Mouse (Mus musculus) heart, adult 8-10 months (tissue): Measurements from ENCODE around the gene Mier2. TPM values are rescaled to one million over a fixed set of nuclear protein-coding genes. Genes with fewer than 3 reads are reported as not detected.
A peak's percentile ranks its signal among the peaks of the same experiment; 100 is the strongest.

Experiments
- DNase-seq: peaks from one replicate; pipeline ENCODE4 v3.0.0; 2022; ENCODE audit warnings: low spot score
- total RNA-seq, 4 experiments: library from RNA; stranded (reverse); gene quantifications; 2 replicates each; pipeline ENCODE4 v1.2.4; 2022

The Mier2 gene
- 10 to 100 TPM; 10.6 to 17.6 (median 15.3) TPM for total RNA-seq

DNA sequence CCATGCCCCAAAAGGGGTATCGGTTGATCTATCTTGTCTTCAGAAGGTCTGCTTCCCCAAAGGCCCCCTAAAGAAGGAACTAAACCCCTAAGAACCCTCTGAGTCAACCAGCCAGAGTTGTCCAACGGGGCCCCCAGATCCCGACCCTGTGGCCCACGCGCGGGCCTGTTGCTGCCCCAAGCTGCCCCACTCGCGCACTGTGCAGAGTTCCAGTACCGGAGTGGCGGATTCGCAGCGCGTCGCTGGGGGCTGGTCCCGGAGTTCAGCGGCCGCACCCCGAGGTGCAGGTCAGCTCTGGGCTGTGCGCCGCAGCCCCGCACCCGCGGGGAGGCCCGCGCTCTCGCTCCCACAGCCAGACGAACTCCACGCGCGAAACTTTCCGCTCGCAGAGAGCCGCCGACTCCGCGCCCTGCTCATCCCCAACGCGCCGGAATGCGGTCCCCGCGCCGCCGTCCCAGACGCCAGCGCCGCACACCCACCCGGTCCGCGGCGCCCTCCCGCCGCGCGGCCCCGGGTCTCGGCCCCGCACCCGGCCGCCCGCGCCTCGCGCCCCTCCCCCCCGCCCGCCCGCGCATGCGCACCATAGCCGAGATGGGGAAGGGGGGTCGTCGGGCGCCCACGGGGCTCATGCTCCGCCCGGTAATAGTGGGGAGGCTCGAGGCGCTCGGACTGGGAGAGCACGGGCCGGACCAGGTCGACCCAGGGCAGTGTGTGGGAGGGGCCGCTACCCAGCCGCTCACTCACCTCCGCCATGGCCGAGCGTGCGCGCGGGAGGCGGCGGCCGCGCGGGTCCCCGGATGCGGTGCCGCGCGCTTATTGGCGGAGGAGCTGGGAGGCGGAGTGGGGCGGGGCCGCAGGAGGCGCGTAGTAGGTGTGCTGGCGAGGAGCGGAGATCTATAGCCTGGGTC lies at the start of gene Mier2:
TSS of gene Mier2 (minus strand) at position 870 of the 908 bp plus-strand sequence.
- DNase-seq, result peak; percentile 53

DNA sequence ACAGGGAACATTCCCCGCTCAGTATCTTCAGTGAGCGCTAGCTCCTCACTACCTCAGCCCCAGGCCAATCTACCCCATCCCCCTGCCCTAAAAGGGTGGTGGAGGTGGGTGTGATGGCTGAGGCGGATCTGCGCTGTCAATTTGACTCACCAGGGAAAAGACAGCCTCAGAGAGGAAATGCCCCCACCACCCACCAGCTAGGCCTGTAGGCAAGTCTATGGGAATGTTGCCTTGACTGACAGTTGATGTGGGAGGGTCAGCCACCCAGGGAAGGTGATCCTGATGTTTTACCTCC lies 42.9 kb upstream of the Mier2 start:
- no peak for DNase-seq

DNA sequence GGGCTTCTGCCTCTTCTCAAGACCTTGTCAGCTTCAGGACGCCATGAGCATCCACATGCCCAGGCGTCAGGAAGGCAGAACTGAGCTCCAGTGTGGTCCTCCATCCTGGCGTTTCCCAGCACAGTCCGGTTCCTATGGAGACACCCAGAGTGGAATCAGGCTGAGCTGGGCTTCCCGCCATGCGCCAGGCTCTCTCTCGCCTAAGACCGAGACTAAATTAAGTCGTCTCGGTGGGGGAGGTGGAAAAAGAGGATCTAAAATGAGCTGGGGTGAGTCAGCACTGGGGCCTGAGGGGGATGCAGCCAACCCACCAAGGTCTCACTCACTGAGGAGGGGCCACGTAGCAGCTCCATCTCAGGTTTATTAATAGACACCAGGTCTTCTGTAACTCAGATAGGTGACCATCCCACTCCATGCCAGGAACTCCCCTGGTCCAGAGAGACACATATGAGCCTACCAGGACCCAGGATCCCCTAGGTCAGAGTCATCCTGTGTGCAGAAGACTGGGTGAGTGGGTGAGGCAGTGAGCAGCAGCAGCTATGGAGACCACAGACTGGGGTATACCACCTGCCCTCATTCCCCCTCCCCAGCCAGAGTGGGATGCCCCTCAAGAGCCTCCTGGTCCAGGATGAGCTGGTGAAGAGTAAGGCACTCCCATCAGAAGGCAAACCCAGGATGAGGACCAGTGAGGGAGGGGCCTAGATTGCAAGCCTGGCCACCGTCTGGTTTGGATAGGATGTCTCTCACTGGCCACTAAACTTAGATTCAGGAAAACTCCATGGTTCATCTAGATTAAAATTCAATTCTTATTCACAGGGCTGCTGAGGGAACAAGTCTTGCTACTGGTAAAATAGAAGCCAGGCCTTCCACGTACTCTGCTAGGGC lies 42.3 kb upstream of the Mier2 start:
- DNase-seq, result no peak

DNA sequence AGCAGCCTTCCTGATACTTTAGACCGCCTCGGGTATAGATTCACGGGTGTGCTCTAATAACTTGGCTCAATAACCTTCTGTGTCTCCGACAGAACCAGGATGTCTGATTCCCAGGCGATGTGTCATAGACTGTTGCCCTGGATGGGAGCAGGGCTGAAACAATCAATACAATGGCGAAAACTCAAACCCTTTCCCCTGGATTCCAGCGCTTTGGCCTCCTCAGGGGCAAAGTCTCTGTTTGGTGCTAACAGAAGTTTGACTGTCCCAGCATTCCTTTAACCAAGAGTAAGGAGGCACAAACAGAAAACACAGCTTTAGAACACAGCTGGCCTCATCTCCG lies 40.6 kb upstream of the Mier2 start:
- no peak for DNase-seq

DNA sequence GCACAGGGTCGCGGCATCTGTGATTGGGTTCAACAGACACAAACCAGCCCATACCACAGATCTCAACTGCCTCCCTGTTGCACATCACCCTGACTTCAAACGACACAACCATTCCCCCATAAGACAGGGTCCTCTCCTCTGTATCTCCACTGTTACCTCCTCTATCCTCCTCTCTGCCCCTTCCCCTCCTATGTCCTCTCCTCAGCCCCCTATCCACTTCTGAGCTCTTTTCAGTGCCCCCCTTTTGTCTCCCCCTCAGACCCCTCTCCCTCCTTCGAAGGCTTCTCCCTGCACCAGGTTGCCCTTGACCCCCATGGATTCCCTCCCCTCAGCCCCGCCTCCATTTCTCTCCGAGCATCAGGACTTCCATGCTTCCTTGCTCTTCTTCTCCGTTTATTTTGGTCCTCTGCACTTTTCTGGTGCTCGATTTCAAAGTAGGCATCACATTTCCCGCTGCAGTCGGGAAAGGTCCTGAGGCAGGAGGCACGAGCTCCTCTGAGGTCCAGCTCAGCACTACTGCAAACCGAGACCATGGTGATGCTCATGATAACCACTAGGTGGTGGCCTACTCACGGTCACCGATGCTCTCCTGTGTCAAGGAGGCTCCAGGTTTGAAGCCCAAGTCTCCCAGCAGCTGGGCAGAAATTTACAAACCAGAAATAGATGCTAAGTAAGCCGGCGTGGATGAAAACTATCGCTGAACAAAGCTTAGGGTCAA lies 40.0 kb upstream of the Mier2 start:
- peak; percentile 33 for DNase-seq

DNA sequence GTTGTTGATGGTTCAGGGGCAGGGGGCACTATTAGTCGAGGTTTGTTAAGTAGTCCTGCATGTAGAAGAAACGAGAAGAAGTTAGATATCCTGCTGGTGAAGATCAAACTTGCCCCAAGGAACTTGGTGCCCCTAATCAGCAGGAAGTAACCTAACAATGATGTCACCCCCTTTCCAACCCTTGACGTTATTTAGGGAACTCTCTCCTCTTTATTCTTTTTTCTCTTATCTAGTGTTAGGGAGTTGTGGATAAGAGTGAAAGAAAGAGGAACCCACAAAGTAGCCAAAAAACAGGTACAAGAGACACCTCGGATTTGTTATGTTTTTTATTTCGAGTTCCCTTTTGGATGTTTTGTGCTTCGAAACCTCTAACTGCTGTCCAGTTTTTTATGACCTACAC lies 39.1 kb upstream of the Mier2 start:
- no peak for DNase-seq

DNA sequence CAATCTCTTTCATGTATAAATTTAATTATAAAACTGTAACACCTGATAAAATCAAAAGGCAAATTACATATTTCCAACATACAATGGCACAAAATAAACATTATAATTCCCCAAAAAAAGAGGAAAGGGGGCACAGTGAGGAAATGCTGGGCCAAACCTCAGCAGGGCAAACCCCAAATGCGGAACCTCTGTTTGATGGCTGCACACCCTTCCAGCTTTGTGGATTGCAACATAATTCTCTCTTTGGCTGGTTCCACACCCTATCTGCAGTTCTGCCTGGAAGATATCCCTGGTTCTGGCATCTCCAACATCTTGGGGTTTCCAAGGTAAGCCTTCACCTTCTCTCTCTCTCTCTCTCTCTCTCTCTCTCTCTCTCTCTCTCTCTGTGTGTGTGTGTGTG lies 35.7 kb upstream of the Mier2 start:
- no peak for DNase-seq

DNA sequence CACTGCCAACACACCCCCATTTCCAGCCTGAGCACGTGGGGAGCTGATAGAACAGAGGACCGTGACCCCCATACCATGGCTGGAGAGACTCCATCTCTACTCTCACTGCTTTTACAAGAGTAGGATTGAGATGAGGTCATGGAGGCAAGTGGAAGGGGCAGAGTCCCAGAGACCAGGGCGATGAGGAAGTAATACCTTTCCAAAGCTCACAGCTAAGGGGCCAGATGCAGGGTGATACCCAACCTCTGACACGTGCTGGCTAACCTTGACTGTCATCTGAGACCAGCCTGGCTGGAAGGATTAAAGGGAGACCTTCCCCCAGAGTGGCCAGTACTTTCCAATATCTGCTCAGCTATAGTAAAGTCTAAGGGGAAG lies 32.7 kb upstream of the Mier2 start:
- no peak for DNase-seq

DNA sequence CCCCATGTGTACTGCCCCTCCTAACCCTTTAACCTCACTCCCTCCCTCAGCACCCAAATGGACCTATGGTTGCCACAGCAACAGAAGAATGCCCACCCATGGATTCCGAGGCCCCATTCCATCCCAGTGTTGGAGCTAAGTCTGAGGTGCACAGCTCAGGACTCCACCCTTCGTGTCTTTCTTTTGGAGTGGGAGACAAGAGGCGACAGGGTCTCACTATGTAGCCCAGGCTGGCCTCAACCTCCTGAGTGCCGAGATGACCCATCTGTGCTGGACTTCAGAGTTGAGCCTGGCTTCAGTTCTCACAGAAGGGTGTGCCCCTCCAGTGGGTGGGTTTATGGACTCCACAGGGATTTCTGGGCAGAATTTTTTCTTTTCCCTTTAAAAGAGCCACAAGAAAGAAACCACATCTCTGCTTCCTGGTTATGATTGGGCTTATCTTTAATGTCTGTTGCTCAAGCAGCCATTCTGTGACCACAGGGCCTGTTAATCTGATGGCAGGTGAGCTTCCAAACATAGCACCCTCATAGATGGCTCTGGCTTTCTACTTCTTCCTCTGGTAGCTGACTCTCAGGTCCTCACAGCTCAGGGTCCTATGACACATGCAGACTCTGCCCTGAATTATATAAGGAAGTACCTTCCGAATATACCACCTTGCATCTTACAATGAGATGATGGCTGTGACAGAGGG lies 32.2 kb upstream of the Mier2 start, which contains the start of gene Theg:
TSS of gene Theg (minus strand) at position 271 of the 691 bp plus-strand sequence.
- no peak for DNase-seq

DNA sequence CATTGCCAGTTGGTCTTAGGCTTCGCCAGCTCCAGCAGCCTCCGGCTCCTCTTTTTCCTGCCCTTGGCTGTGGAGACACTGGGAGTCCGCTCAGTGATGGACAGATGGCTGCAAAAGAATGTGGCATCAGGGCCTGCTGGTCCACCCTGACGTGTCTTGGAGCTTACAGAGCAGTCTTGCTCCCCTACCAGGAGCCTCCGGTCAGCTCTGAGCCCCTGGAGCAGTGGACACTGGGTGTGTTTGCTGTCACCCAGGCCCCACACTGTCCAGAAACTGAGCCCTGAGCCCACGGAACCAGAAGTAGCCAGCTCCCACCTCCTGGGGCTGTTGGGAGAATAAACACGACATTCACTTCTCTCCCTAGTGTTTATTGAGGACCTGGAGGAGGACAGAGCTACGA lies 31.2 kb upstream of the Mier2 start:
- DNase-seq, result no peak

DNA sequence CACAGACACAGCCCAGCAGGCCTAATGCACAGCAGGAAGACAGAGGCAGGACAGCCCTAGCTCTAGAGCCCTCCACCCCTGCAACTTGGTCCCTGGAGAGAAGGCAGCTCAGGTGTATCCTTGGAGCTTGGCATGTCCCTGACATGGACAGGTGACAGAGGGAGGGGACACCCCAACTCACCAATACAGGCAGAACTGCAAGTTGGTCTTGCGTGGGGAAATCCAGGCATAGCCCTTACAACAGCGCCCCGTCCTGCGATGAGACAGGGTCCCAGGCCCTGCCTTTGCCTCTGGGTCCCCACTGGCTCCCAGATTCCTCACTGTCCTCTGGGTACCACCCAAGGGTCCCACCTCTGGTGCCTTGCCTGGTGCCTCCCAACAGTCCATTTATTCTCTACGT lies 30.7 kb upstream of the Mier2 start:
- DNase-seq, result no peak

DNA sequence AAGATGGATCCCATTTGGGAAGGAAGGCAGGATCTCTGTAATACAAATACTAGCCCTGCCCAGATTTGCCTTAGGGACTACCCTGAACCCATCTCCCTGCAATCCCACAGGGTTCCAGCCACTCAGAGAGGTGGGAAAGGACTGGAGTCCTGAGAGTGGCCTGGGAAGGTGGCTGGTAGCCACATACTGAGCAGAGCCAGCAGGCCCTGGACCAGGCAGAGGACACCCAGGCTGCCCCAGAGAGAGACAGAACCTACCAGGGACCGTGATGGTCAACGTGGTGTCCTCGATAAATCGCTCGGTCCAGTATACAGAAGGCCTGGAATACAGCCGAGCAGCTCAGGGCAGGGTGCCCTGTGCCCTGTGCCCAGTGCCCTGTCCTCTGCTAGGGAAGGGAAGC lies 30.1 kb upstream of the Mier2 start:
- DNase-seq, result no peak

DNA sequence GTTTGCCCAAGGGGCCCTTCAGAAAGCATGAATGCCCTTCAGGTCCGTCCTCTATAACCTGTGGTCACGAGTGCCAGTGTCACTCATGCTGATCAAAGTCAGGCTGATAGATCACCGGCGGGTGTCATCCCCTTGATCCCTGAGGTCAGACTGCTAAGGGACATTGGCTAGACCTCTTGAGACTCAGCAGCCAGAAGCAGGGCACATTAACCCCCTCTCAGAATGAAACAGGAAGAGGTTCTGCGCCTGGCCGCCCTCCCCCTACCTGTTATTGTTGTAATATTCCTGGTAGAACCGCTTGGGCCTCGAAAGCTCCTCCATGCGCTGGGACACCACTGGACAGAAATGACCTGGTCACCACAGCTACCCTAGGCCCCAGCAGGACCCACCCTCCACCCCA lies 29.4 kb upstream of the Mier2 start:
- DNase-seq, result no peak

DNA sequence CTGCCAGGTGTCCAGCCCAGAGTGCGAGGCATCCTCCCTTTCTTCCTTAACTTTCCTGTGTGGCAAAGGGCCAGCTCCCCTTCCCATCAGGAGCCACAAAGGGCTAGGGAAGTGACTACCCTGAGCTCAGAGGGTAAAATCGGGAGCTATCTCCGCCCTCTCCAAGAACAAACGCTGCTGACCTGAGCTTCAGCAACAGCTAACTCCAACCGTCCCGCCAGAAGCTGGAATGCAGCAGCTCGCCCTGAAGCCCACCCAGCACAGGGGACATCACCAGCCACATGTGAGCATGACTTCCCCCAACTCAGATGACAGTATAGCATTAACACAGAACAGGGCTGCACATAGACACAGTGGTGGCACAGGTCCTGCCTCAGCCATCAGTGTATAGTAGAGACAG lies 29.0 kb upstream of the Mier2 start:
- DNase-seq, result no peak

DNA sequence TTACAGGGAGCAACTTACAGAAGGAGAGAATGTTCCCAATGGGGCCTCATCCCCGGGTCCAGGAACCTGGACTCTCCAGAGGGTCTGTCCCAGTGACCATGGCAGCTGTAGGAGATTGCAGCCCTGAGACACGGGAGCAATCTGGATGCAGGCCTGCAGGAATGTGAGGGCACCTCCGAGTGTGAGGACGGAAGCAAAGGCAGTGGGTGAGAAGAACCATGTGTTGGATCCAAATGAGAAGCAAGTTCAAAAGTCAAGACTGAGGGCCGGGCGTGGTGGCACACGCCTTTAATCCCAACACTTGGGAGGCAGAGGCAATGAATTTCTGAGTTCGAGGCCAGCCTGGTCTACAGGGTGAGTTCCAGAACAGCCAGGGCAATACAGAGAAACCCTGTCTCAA lies 26.5 kb upstream of the Mier2 start:
- DNase-seq, result no peak

DNA sequence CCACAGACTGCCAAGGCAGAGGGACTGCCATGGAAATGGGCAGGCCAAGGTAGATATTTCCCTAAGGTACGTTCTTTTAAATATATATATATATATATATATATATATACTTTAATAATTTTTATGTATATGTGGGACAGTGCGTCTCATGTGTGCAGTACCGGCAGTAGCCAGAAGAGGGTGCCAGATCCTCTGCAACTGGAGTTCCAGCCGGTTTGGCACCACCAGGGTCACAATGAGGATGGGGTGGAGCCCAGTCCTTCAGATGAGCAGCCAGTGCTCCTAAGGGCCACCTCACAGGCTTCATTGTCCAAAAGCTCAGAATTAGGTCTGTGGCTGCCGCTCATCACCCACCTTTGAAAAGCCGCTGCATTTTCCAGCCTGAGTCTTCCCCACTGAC lies 25.8 kb upstream of the Mier2 start:
- no peak for DNase-seq

DNA sequence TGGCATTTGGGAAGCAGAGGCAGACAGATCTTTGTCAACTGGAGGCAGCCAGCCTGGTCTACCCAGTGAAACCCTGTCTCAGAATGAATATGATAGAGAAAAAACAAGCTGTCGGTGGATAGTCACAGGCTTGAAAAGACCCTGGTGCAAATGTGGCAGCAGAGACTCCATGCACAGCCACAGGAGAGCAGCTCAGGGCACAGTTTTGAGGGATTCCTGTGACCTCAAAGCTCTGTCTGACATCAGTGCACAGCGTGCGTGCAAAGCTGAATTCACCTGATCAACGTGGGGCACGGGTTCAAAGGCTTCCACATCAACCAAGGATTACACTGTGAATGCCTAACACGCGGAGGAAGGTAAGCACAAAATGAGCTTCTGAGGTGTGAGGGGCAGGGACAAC lies 25.4 kb upstream of the Mier2 start:
- DNase-seq, result no peak

DNA sequence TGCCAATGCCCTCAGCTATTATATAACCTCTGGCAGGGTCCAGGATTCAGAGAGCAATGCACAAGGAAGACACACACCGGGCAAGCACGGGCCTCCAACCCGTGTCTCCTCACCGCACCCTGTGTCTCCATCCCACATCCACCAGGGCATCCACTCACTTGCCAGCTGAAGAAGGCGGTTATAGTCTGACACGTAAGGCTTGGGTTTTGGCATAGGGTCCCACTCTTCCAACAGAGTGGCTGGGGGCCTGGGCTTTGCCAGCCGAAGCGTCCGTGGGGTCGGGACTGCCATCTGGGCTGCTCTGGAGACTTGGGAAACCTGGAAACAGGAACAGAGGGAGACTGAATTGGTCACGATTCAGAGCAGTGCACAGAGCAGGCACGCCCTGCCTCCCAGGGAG lies 24.8 kb upstream of the Mier2 start:
- no peak for DNase-seq

DNA sequence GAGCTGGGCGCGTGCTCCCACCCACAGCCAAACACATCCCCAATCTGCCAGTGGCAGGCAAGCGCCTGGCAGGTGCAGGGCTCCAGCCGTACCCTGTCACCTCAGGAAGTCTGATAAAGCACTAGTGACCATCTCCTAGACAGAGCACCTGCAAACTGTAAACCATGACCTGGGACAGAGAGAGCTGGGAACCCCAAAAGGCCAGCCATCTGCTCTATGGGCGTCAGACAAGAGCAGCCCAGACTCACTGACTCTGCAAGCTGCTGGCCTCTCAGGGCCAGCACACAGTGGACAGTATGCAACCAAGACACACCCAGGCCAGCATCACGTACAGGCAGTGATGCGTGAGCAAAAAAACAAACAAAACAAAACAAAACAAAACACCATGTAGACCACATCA lies 23.9 kb upstream of the Mier2 start:
- no peak for DNase-seq

DNA sequence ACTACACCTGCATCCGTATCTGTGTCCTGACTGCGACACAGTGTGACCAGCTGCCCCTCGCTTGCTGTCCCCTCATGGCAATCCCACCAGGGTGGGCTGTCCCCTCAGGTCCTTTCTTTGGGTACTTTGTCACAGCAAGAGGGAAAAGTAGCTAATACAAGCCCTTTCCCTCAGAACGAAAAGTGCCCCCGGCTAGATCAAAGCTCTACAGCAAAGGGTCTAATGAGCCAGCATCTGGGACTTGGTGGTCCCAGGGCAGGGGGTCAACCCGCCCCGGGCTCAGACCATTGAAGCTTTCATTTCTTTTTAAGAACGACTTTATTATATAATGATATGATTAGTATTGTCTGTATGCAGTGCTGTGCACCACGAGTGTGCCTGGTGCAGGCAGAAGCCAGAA lies 23.3 kb upstream of the Mier2 start:
- DNase-seq, result no peak

DNA sequence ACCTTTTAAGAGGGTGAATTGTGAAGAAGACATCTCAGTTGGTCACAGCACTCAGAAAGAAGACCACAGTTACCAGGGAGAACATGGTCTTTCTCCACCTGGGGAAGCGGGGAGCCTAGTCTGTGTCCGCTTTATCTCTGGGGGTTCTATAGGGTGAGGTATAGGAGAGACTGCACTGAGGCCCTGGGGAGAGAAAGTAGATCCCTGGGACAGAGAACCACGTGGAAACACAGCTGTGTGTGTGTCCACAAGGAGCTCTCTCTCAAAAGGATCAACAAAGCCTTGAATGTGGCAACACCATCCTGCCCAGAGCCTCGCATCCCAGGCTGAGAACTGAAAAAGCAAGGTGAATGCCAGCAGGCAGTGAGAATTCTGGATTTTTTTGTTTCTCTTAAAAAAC lies 22.4 kb upstream of the Mier2 start:
- no peak for DNase-seq

DNA sequence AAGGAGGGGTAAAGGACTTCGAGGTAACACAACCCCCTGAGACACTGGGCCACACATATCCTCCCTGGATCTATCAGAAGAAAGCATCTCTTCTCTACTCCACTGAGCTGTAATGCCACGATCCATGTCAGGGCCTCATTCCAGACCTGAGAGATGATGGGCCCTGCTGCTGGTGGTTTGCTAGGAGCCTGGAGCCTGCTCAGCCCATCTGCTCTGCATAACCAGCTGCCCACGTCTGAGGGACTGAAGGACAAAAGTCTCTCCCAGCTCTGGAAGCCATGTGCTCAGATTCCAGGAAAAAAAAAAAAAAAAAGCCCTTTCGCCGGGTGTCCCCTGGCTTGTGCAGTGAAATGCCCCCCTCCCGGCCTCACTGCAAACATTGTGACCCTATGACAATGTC lies 20.8 kb upstream of the Mier2 start:
- no peak for DNase-seq
